Mouse (Mus musculus) C2C12 (cell line): ENCODE data around the gene Cdk14. TPM values are rescaled to one million over a fixed set of nuclear protein-coding genes. Genes with fewer than 3 reads are reported as not detected.

Experiments
- H3K27me3 ChIP-seq: one replicate; pipeline ENCODE4 v1.6.1; 2011; ENCODE audit not compliant: control insufficient read depth, insufficient read depth, insufficient read length
- H3K36me3 ChIP-seq: one replicate; pipeline ENCODE4 v1.6.1; 2011; ENCODE audit not compliant: control insufficient read depth, insufficient read depth
- H3K4me3 ChIP-seq: one replicate; pipeline ENCODE4 v1.5.1; 2011; ENCODE audit warnings: mild to moderate bottlenecking, control low read depth; ENCODE audit not compliant: poor library complexity, insufficient read depth, severe bottlenecking
- H3K79me2 ChIP-seq: one replicate; pipeline ENCODE4 v1.6.1; 2011; ENCODE audit not compliant: control insufficient read depth, insufficient read depth
- H3K79me3 ChIP-seq: one replicate; pipeline ENCODE4 v1.6.1; 2011; ENCODE audit warnings: low read depth, control low read depth
- H3ac ChIP-seq: one replicate; pipeline ENCODE3; 2011; ENCODE audit warnings: low read depth; ENCODE audit not compliant: control insufficient read depth, insufficient read length
- CEBPB ChIP-seq: IDR thresholded peaks from one replicate; pipeline ENCODE4 v1.6.1; 2011; ENCODE audit warnings: low read depth, mild to moderate bottlenecking, control low read depth, moderate library complexity
- CTCF ChIP-seq: IDR thresholded peaks from one replicate; pipeline ENCODE4 v1.5.1; 2011; ENCODE audit not compliant: control insufficient read depth, insufficient read depth, insufficient read length
- FOSL1 ChIP-seq: IDR thresholded peaks from one replicate; pipeline ENCODE4 v1.8.0; 2011; ENCODE audit warnings: mild to moderate bottlenecking, low read length; ENCODE audit not compliant: poor library complexity, insufficient read depth, severe bottlenecking
- MAX ChIP-seq: IDR thresholded peaks from one replicate; pipeline ENCODE4 v1.6.1; 2011; ENCODE audit warnings: mild to moderate bottlenecking, control low read depth
- MYOD1 ChIP-seq: IDR thresholded peaks from one replicate; pipeline ENCODE4 v1.6.1; 2011; ENCODE audit warnings: low read depth; ENCODE audit not compliant: control insufficient read depth, insufficient read length
- MYOG ChIP-seq: IDR thresholded peaks from one replicate; pipeline ENCODE4 v1.6.1; 2011; ENCODE audit not compliant: control insufficient read depth, insufficient read length; ENCODE audit errors: extremely low read depth
- USF1 ChIP-seq: IDR thresholded peaks from one replicate; pipeline ENCODE4 v1.6.1; 2011; ENCODE audit warnings: low read depth, mild to moderate bottlenecking, control low read depth, moderate library complexity
- polyA plus RNA-seq: library from polyadenylated mRNA; unstranded; fragments of >200 nt; fragmentation: generic; extraction: Trizol; gene quantifications from one replicate; pipeline ENCODE4 v1.2.1, GENCODE M21; 2012; ENCODE audit warnings: missing spikeins

The Cdk14 gene
- polyA plus RNA-seq, 1 experiment, result 15.9 TPM

- TF ChIP-seq FOSL1, result no peak
- TF ChIP-seq CEBPB, result no peak
- TF ChIP-seq CTCF, result no peak
- no peak for TF ChIP-seq MAX
- no peak for TF ChIP-seq MYOG
- TF ChIP-seq USF1, result no peak
- TF ChIP-seq MYOD1, result no peak
- Histone ChIP-seq H3K27me3 (no peaks in the 10 kb centered on the region), H3K79me2 (peaks cover 85% of the 10 kb centered on the region), H3K4me3 (no peak overlapping the region), H3K79me3 (peaks cover 33% of the 10 kb centered on the region), H3ac (no peak overlapping the region), H3K36me3 (peaks cover under 1% of the 10 kb centered on the region)
These were observed 116.9 kb downstream of the Cdk14 start for GRCm38 (mm10) chr5:5303102-5303670.

- Histone ChIP-seq H3K79me2 (peaks cover 78% of the 10 kb centered on the region), H3K79me3 (peaks cover 24% of the 10 kb centered on the region), H3K36me3 (peaks cover 4% of the 10 kb centered on the region), H3K4me3 (no peak overlapping the region), H3K27me3 (no peaks in the 10 kb centered on the region), H3ac (no peak overlapping the region)
- TF ChIP-seq MAX (no peak), MYOD1 (no peak), CTCF (no peak), USF1 (no peak), CEBPB (no peak), MYOG (no peak), FOSL1 (no peak)
These were observed 118.5 kb downstream of the Cdk14 start for GRCm38 (mm10) chr5:5301571-5302079.

- H3K36me3 ChIP-seq, result peaks cover 4% of the 10 kb centered on the region
- peaks cover 21% of the 10 kb centered on the region for H3K79me3 ChIP-seq
- H3K27me3 ChIP-seq, result no peaks in the 10 kb centered on the region
- peaks cover 72% of the 10 kb centered on the region for H3K79me2 ChIP-seq
- TF ChIP-seq MYOG (no peak), MYOD1 (no peak), FOSL1 (no peak), MAX (no peak), CTCF (no peak), USF1 (no peak), CEBPB (no peak)
- no peak overlapping the region for H3ac ChIP-seq
- no peak overlapping the region for H3K4me3 ChIP-seq
These were observed 119.1 kb downstream of the Cdk14 start for GRCm38 (mm10) chr5:5300998-5301397.

GRCm38 (mm10) chr5:5300290-5300689 lies 119.8 kb downstream of the Cdk14 start:
- no peaks in the 10 kb centered on the region for H3K27me3 ChIP-seq
- TF ChIP-seq MYOD1 (no peak), CTCF (no peak), FOSL1 (no peak), MYOG (no peak), MAX (no peak), CEBPB (no peak), USF1 (no peak)
- no peak overlapping the region for H3K4me3 ChIP-seq
- H3K79me2 ChIP-seq, result peaks cover 66% of the 10 kb centered on the region
- no peak overlapping the region for H3ac ChIP-seq
- peaks cover 15% of the 10 kb centered on the region for H3K79me3 ChIP-seq
- peaks cover 4% of the 10 kb centered on the region for H3K36me3 ChIP-seq

GRCm38 (mm10) chr5:5297222-5297621 lies 122.9 kb downstream of the Cdk14 start:
- H3K27me3 ChIP-seq, result no peaks in the 10 kb centered on the region
- H3K79me2 ChIP-seq, result peaks cover 58% of the 10 kb centered on the region
- H3K79me3 ChIP-seq, result peaks cover 13% of the 10 kb centered on the region
- H3ac ChIP-seq, result no peak overlapping the region
- no peak for TF ChIP-seq MYOG
- no peak for TF ChIP-seq MAX
- TF ChIP-seq MYOD1, result no peak
- TF ChIP-seq CEBPB, result no peak
- TF ChIP-seq CTCF, result no peak
- TF ChIP-seq FOSL1, result no peak
- H3K4me3 ChIP-seq, result no peak overlapping the region
- peaks cover 4% of the 10 kb centered on the region for H3K36me3 ChIP-seq

GRCm38 (mm10) chr5:5296773-5297172 lies 123.3 kb downstream of the Cdk14 start:
- H3K79me3 ChIP-seq, result peaks cover 11% of the 10 kb centered on the region
- TF ChIP-seq MYOD1 (no peak), CTCF (no peak), CEBPB (no peak), MYOG (no peak), USF1 (no peak), MAX (no peak), FOSL1 (no peak)
- H3ac ChIP-seq, result no peak overlapping the region
- H3K4me3 ChIP-seq, result no peak overlapping the region
- peaks cover 58% of the 10 kb centered on the region for H3K79me2 ChIP-seq
- peaks cover 4% of the 10 kb centered on the region for H3K36me3 ChIP-seq
- no peaks in the 10 kb centered on the region for H3K27me3 ChIP-seq
